Mouse (Mus musculus): ENCODE results near the gene Ggcx. TPM values are rescaled to one million over a fixed set of nuclear protein-coding genes. Genes with fewer than 3 reads are reported as not detected.
"Not testable (repeated sequence)": the region's sequence is repeated elsewhere in the genome, so short reads cannot be mapped to it uniquely, and the experiment has no call there.

Gene Ggcx
- polyA plus RNA-seq, 1 experiment from 2014 or later = 25.9 TPM

- DNase-seq (ENCODE audit: low spot score) = no peak
- Histone ChIP-seq H3K4me1 (peaks cover 7% of the 10 kb centered on the region; the same call in 1 of the 2 replicates), H3K9me3 (replicated peaks) (no peaks in the 10 kb centered on the region), H3K27ac (no peak overlapping the region), H3K36me3 (no peaks in the 10 kb centered on the region), H3K27me3 (ENCODE audit: low read depth, poor library complexity, severe bottlenecking) (no peaks in the 10 kb centered on the region), H3K4me3 (no peak overlapping the region)
- WGBS = 83% methylated on average over 5 of the region's 5 CpGs
Observed at GRCm38 (mm10) chr6:72458921-72459320, 44.8 kb downstream of the Ggcx start.

GRCm38 (mm10) chr6:72460036-72460801 lies 46.1 kb downstream of the Ggcx start:
- no peak for DNase-seq (ENCODE audit: low spot score)
- Histone ChIP-seq H3K27me3 (ENCODE audit: low read depth, poor library complexity, severe bottlenecking) (no peaks in the 10 kb centered on the region), H3K27ac (no peak overlapping the region), H3K9me3 (replicated peaks) (no peaks in the 10 kb centered on the region), H3K4me3 (no peak overlapping the region), H3K4me1 (peaks cover 7% of the 10 kb centered on the region), H3K36me3 (no peaks in the 10 kb centered on the region)
- WGBS = 54% methylated on average over 9 of the region's 9 CpGs

GRCm38 (mm10) chr6:72462550-72463257 lies 48.6 kb downstream of the Ggcx start:
- 91% methylated on average over 5 of the region's 5 CpGs for whole genome bisulfite sequencing
- H3K27ac ChIP-seq = not testable (repeated sequence)

GRCm38 (mm10) chr6:72465361-72466157 lies 51.5 kb downstream of the Ggcx start:
- H3K27me3 ChIP-seq (ENCODE audit: low read depth, poor library complexity, severe bottlenecking) = no peaks in the 10 kb centered on the region
- 56% methylated on average over 8 of the region's 8 CpGs for WGBS
- peaks cover 8% of the 10 kb centered on the region for H3K4me1 ChIP-seq
- no peak overlapping the region for H3K4me3 ChIP-seq
- no peaks in the 10 kb centered on the region for H3K36me3 ChIP-seq
- no peak for DNase-seq (ENCODE audit: low spot score)
- H3K9me3 ChIP-seq (replicated peaks) = no peaks in the 10 kb centered on the region
- H3K27ac ChIP-seq = no peak overlapping the region

More at GRCm38 (mm10) chr6:72462550-72463257, 48.6 kb downstream of the Ggcx start:
- H3K4me3 ChIP-seq; H3K27me3 ChIP-seq (ENCODE audit: low read depth, poor library complexity, severe bottlenecking); DNase-seq (ENCODE audit: low spot score); H3K36me3 ChIP-seq; H3K9me3 ChIP-seq (replicated peaks): not testable (repeated sequence)
- H3K4me1 ChIP-seq = peaks cover 15% of the 10 kb centered on the region

GRCm38 (mm10) chr6:72466171-72466570 lies 52.1 kb downstream of the Ggcx start:
- no peak for DNase-seq (ENCODE audit: low spot score)
- no peaks in the 10 kb centered on the region for H3K27me3 ChIP-seq (ENCODE audit: low read depth, poor library complexity, severe bottlenecking)
- no peak overlapping the region for H3K27ac ChIP-seq
- H3K36me3 ChIP-seq = no peaks in the 10 kb centered on the region
- H3K4me1 ChIP-seq = peaks cover 8% of the 10 kb centered on the region
- WGBS = 71% methylated on average over 4 of the region's 4 CpGs
- no peak overlapping the region for H3K4me3 ChIP-seq
- no peaks in the 10 kb centered on the region for H3K9me3 ChIP-seq (replicated peaks)

GRCm38 (mm10) chr6:72473264-72474041 lies 59.3 kb downstream of the Ggcx start:
- peaks cover 10% of the 10 kb centered on the region for H3K4me1 ChIP-seq
- no peaks in the 10 kb centered on the region for H3K9me3 ChIP-seq (replicated peaks)
- no peak overlapping the region for H3K4me3 ChIP-seq
- WGBS = 59% methylated on average over 14 of the region's 14 CpGs
- H3K27me3 ChIP-seq (ENCODE audit: low read depth, poor library complexity, severe bottlenecking) = no peaks in the 10 kb centered on the region
- no peak overlapping the region for H3K27ac ChIP-seq
- no peaks in the 10 kb centered on the region for H3K36me3 ChIP-seq
- DNase-seq (ENCODE audit: low spot score) = no peak

- H3K9me3 ChIP-seq (replicated peaks) = no peaks in the 10 kb centered on the region
- 88% methylated on average over 4 of the region's 4 CpGs for whole genome bisulfite sequencing
- H3K27ac ChIP-seq = no peak overlapping the region
- no peaks in the 10 kb centered on the region for H3K27me3 ChIP-seq (ENCODE audit: low read depth, poor library complexity, severe bottlenecking)
- H3K4me3 ChIP-seq = no peak overlapping the region
- DNase-seq (ENCODE audit: low spot score) = no peak
- H3K4me1 ChIP-seq = peaks cover 10% of the 10 kb centered on the region
- no peaks in the 10 kb centered on the region for H3K36me3 ChIP-seq
Observed at GRCm38 (mm10) chr6:72475221-72475985, 61.3 kb downstream of the Ggcx start.

- no peak overlapping the region for H3K27ac ChIP-seq
- H3K4me3 ChIP-seq = no peak overlapping the region
- no peaks in the 10 kb centered on the region for H3K9me3 ChIP-seq (replicated peaks)
- no peaks in the 10 kb centered on the region for H3K27me3 ChIP-seq (ENCODE audit: low read depth, poor library complexity, severe bottlenecking)
- 88% methylated on average over 5 of the region's 5 CpGs for WGBS
- no peaks in the 10 kb centered on the region for H3K36me3 ChIP-seq
- DNase-seq (ENCODE audit: low spot score) = no peak
- peaks cover 10% of the 10 kb centered on the region for H3K4me1 ChIP-seq
Observed at GRCm38 (mm10) chr6:72476836-72477235, 62.7 kb downstream of the Ggcx start.

- Histone ChIP-seq H3K4me3 (no peak overlapping the region), H3K36me3 (no peaks in the 10 kb centered on the region), H3K27me3 (ENCODE audit: low read depth, poor library complexity, severe bottlenecking) (no peaks in the 10 kb centered on the region), H3K4me1 (peaks cover 10% of the 10 kb centered on the region), H3K9me3 (replicated peaks) (no peaks in the 10 kb centered on the region), H3K27ac (no peak overlapping the region)
- DNase-seq (ENCODE audit: low spot score) = no peak
- 90% methylated on average over 3 of the region's 3 CpGs for WGBS
Observed at GRCm38 (mm10) chr6:72477621-72478020, 63.5 kb downstream of the Ggcx start.

- not testable (repeated sequence) for DNase-seq (ENCODE audit: low spot score); H3K4me3 ChIP-seq; H3K9me3 ChIP-seq (replicated peaks); H3K27ac ChIP-seq; H3K27me3 ChIP-seq (ENCODE audit: low read depth, poor library complexity, severe bottlenecking); H3K36me3 ChIP-seq; H3K4me1 ChIP-seq
- WGBS = 88% methylated on average over 3 of the region's 3 CpGs
Observed at GRCm38 (mm10) chr6:72478691-72479090, 64.6 kb downstream of the Ggcx start.

GRCm38 (mm10) chr6:72479645-72480421 lies 65.7 kb downstream of the Ggcx start:
- H3K4me3 ChIP-seq = no peak overlapping the region
- WGBS = 92% methylated on average over 12 of the region's 12 CpGs
- H3K4me1 ChIP-seq = no peaks in the 10 kb centered on the region
- H3K36me3 ChIP-seq = no peaks in the 10 kb centered on the region
- H3K27ac ChIP-seq = no peak overlapping the region
- H3K27me3 ChIP-seq (ENCODE audit: low read depth, poor library complexity, severe bottlenecking) = no peaks in the 10 kb centered on the region
- no peaks in the 10 kb centered on the region for H3K9me3 ChIP-seq (replicated peaks)
- DNase-seq (ENCODE audit: low spot score) = no peak

All from limb, embryonic 10.5 days (tissue).